Mouse (Mus musculus): ENCODE measurements around the gene Pik3ip1. TPM values are rescaled to one million over a fixed set of nuclear protein-coding genes. Genes with fewer than 3 reads are reported as not detected.

Gene Pik3ip1
- polyA plus RNA-seq, 1 experiment from 2014 or later = 8.8 TPM

DNA sequence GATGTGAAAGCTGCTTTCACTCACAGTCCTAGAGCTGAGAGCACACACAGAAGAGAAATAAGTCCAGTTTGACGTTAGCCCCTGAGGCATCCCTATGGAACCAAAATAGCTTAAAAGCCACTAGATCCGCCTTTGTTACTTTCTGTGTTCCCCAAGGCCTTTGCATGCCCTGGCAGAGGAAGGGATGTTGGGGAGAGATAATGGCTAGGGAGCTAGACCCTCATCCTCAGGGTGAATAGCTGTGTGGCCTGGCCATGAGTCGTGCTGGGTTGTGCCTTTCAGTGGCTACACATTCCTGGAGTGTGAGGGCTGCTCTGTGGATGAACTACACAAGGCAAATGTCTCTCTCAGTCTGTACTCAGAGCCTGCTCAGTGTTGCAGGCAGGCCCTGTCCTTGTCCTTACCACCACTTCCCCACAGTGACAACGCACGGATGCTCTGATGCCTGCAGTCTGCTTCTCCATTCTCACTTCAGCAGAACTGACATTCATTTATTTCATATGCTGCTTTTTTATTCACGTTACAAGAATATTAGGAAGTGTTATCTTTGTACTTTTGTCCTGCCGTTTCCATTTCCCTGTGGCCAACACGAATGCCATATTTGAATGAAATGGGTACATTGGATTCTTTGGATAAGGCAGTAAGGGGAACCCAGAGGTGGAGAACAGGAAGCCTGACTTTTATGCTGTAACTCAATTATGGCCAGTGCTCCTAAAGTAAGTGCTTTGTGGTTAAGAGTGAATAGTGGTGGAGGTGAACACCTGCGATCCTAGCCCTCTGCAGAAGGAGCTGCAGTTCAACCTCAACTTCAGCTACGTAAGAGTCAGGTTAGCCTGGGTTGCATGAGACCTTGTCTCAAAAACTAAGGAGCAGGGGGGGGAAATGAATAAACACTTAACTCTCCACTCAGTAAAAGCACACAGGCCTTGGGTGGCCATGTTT lies 32.1 kb upstream of the Pik3ip1 start:
- Histone ChIP-seq H3K36me3 (ENCODE audit: control insufficient read depth, insufficient read depth, low read length) (peaks cover 49% of the 10 kb centered on the region), H3K27ac (ENCODE audit: low read length) (no peak overlapping the region), H3K27me3 (replicated peaks; ENCODE audit: control insufficient read depth, insufficient read depth, low read length) (no peaks in the 10 kb centered on the region), H3K9ac (ENCODE audit: low read depth, low read length) (no peak overlapping the region), H3K4me1 (ENCODE audit: control insufficient read depth, insufficient read depth, low read length) (peaks cover 40% of the 10 kb centered on the region), H3K9me3 (ENCODE audit: control insufficient read depth, low read length) (no peaks in the 10 kb centered on the region), H3K4me3 (ENCODE audit: low read length) (no peak overlapping the region), H3K4me2 (ENCODE audit: low read depth, low read length) (no peak overlapping the region)
- ATAC-seq = no peak
- WGBS = 89% methylated on average over 10 of the region's 10 CpGs

DNA sequence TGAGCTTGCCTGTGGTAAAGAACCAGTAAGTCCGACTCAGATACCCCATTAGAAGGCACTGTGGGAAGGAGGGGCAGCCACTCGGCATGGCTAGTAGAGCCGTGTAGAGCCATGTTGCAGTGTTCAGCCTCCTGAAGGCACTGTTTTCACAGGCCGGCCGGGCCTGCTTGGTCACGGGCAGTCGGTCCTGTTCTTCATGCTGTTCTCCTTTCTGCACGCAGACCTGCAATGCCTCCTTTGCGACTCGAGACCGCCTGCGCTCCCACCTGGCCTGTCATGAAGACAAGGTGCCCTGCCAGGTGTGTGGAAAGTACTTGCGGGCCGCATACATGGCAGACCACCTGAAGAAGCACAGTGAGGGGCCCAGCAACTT lies 31.4 kb upstream of the Pik3ip1 start:
- Histone ChIP-seq H3K36me3 (ENCODE audit: control insufficient read depth, insufficient read depth, low read length) (peaks cover 49% of the 10 kb centered on the region), H3K27me3 (replicated peaks; ENCODE audit: control insufficient read depth, insufficient read depth, low read length) (no peaks in the 10 kb centered on the region), H3K9ac (ENCODE audit: low read depth, low read length) (no peak overlapping the region), H3K27ac (ENCODE audit: low read length) (no peak overlapping the region), H3K4me3 (ENCODE audit: low read length) (no peak overlapping the region), H3K4me1 (ENCODE audit: control insufficient read depth, insufficient read depth, low read length) (peaks cover 34% of the 10 kb centered on the region), H3K4me2 (ENCODE audit: low read depth, low read length) (no peak overlapping the region), H3K9me3 (ENCODE audit: control insufficient read depth, low read length) (no peaks in the 10 kb centered on the region)
- ATAC-seq = no peak
- 95% methylated on average over 14 of the region's 14 CpGs for WGBS

DNA sequence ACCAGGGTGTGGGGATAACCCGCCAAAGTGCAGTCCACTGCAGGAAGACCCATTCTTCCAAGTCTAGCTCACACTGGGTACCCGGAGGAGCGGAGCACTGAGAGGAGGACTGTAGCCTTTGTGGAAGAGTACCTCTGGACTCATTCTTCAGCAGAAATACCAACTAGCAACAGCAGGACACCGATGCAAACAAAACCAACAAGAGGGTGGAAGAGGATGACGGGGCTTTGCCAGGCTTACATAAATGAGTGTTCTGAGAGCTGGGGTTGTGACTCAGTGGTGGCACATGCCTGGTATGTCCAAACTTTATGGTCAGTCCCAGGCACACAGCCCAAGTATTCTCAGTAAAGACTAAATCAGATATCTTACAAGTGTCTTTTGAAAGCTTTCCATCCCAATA lies 29.1 kb upstream of the Pik3ip1 start:
- WGBS = 92% methylated on average over 5 of the region's 5 CpGs
- Histone ChIP-seq H3K4me1 (ENCODE audit: control insufficient read depth, insufficient read depth, low read length) (peaks cover 16% of the 10 kb centered on the region), H3K27ac (ENCODE audit: low read length) (no peak overlapping the region), H3K27me3 (replicated peaks; ENCODE audit: control insufficient read depth, insufficient read depth, low read length) (no peaks in the 10 kb centered on the region), H3K36me3 (ENCODE audit: control insufficient read depth, insufficient read depth, low read length) (peaks cover 44% of the 10 kb centered on the region), H3K4me2 (ENCODE audit: low read depth, low read length) (no peak overlapping the region), H3K4me3 (ENCODE audit: low read length) (no peak overlapping the region), H3K9me3 (ENCODE audit: control insufficient read depth, low read length) (no peaks in the 10 kb centered on the region), H3K9ac (ENCODE audit: low read depth, low read length) (no peak overlapping the region)
- no peak for ATAC-seq

DNA sequence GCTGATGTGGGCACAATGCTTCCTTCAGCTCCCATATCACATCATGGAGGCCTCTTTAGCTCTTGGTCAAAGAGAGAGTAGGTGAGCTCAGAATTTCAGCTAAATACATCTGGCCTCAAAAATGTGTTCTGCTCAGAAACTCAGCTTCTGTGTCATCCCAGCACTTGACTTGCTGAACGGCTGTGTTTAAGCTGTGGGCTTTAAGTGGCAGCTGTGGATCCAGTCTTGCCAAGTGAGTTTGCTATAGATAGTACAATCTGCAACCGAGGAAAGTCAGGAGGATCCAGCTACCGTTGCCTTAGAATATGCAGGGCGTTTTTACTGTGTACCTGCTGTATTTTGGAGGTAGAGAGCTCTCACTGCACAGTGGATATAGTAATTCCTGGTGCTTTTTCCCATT lies 27.8 kb upstream of the Pik3ip1 start:
- H3K27ac ChIP-seq (ENCODE audit: low read length) = no peak overlapping the region
- no peak for ATAC-seq
- WGBS = 85% methylated on average over 4 of the region's 4 CpGs

DNA sequence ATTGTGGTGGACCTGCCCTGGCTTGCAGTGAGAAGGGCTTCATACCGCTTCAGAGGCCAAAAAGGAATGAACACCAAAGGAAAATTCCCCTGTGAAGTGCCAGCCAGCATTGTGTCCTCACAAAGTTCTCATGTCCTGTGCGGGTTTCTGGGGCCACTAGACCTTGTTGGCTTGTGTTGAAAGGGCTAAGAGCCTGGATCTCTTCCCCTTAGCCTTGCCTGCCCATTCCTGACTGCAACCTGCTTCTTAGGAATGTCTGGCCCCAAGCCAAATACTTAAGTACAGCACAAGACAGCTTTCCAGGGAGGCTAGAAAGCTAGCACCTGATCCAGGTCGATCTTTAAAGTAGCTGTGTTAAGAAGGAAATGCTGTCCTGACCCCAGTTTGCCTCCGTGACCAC lies 27.4 kb upstream of the Pik3ip1 start:
- peak; percentile 49 for ATAC-seq
- no peaks in the 10 kb centered on the region for H3K9me3 ChIP-seq (ENCODE audit: control insufficient read depth, low read length)
- H3K4me3 ChIP-seq (ENCODE audit: low read length) = no peak overlapping the region
- no peak overlapping the region for H3K4me2 ChIP-seq (ENCODE audit: low read depth, low read length)
- no peaks in the 10 kb centered on the region for H3K27me3 ChIP-seq (replicated peaks; ENCODE audit: control insufficient read depth, insufficient read depth, low read length)
- H3K36me3 ChIP-seq (ENCODE audit: control insufficient read depth, insufficient read depth, low read length) = peaks cover 44% of the 10 kb centered on the region
- 71% methylated on average over 4 of the region's 4 CpGs for whole genome bisulfite sequencing
- H3K4me1 ChIP-seq (ENCODE audit: control insufficient read depth, insufficient read depth, low read length) = peaks cover 6% of the 10 kb centered on the region
- H3K9ac ChIP-seq (ENCODE audit: low read depth, low read length) = no peak overlapping the region
- no peak overlapping the region for H3K27ac ChIP-seq (ENCODE audit: low read length)

More for the DNA sequence above, 27.8 kb upstream of the Pik3ip1 start:
- Histone ChIP-seq H3K4me1 (ENCODE audit: control insufficient read depth, insufficient read depth, low read length) (peaks cover 9% of the 10 kb centered on the region), H3K36me3 (ENCODE audit: control insufficient read depth, insufficient read depth, low read length) (peaks cover 48% of the 10 kb centered on the region), H3K4me2 (ENCODE audit: low read depth, low read length) (no peak overlapping the region), H3K9me3 (ENCODE audit: control insufficient read depth, low read length) (no peaks in the 10 kb centered on the region), H3K27me3 (replicated peaks; ENCODE audit: control insufficient read depth, insufficient read depth, low read length) (no peaks in the 10 kb centered on the region), H3K9ac (ENCODE audit: low read depth, low read length) (no peak overlapping the region), H3K4me3 (ENCODE audit: low read length) (no peak overlapping the region)

DNA sequence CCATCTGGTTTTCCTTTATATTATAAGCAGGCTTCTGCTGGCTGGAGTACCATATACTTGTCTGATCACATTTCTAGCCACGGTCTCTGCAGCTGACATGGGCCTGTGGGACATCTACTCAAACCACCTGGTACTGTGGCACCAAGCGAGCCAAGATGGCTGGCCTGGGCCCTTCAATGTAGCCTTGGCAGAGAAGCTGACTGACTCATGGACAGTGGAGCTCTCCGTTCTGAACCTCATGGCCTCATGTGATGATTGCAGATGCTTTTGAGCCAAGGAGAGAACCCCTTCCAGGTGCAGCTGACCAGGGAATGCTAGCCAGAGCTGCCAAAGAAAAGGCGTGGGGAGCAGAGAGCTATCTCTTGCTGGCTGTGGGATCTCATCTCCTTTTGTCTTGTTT lies 24.4 kb upstream of the Pik3ip1 start:
- Histone ChIP-seq H3K27me3 (replicated peaks; ENCODE audit: control insufficient read depth, insufficient read depth, low read length) (no peaks in the 10 kb centered on the region), H3K36me3 (ENCODE audit: control insufficient read depth, insufficient read depth, low read length) (peaks cover 32% of the 10 kb centered on the region), H3K9me3 (ENCODE audit: control insufficient read depth, low read length) (no peaks in the 10 kb centered on the region), H3K4me2 (ENCODE audit: low read depth, low read length) (no peak overlapping the region), H3K9ac (ENCODE audit: low read depth, low read length) (no peak overlapping the region), H3K4me3 (ENCODE audit: low read length) (no peak overlapping the region), H3K4me1 (ENCODE audit: control insufficient read depth, insufficient read depth, low read length) (peaks cover 6% of the 10 kb centered on the region), H3K27ac (ENCODE audit: low read length) (no peak overlapping the region)
- no peak for ATAC-seq
- 97% methylated on average over 4 of the region's 4 CpGs for WGBS

DNA sequence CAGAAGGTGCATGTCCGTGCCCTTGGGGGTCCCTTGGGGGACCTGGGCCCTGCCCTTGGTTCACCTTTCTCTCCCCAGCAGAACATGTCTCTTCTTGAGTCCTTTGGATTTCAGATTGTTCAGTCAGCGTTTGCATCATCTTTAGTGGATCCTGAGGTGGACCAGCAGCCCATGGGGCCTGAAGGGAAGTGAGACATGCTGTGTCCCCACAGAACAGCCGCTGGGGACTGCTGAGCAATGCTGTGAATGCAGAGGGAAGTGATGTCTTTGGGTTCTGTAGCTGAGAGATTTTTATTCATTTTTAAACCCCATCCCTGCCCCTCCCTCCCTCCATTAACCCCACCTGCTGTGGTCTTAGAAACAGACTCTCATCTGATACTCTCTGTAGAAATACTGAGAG lies 22.3 kb upstream of the Pik3ip1 start:
- Histone ChIP-seq H3K4me2 (ENCODE audit: low read depth, low read length) (no peak overlapping the region), H3K27ac (ENCODE audit: low read length) (no peak overlapping the region), H3K27me3 (replicated peaks; ENCODE audit: control insufficient read depth, insufficient read depth, low read length) (no peaks in the 10 kb centered on the region), H3K4me3 (ENCODE audit: low read length) (no peak overlapping the region), H3K9ac (ENCODE audit: low read depth, low read length) (no peak overlapping the region), H3K36me3 (ENCODE audit: control insufficient read depth, insufficient read depth, low read length) (peaks cover 26% of the 10 kb centered on the region), H3K9me3 (ENCODE audit: control insufficient read depth, low read length) (no peaks in the 10 kb centered on the region), H3K4me1 (ENCODE audit: control insufficient read depth, insufficient read depth, low read length) (peaks cover 2% of the 10 kb centered on the region)
- 87% methylated on average over 3 of the region's 3 CpGs for WGBS
- no peak for ATAC-seq

DNA sequence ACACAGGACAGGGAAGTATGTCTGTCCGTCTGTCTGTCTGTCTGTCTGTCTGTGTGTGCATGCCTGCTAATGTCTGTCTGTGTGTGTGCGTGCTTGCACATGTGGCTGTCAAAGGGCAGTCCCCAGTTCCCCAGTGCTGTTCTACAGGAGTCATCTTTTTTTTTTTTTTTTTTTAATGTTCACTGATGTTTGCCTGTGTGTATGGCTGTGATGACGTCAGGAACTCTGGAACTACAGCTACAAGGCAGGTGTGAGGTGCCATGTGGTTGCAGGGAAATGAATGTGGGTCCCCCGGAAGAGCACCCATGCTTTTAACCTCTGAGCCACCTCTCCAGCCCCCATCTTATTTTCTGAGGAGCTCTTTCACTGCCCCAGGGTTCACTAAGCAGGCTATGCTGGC lies 20.3 kb upstream of the Pik3ip1 start:
- Histone ChIP-seq H3K36me3 (ENCODE audit: control insufficient read depth, insufficient read depth, low read length) (peaks cover 26% of the 10 kb centered on the region), H3K9ac (ENCODE audit: low read depth, low read length) (no peak overlapping the region), H3K4me2 (ENCODE audit: low read depth, low read length) (no peak overlapping the region), H3K4me1 (ENCODE audit: control insufficient read depth, insufficient read depth, low read length) (no peaks in the 10 kb centered on the region), H3K9me3 (ENCODE audit: control insufficient read depth, low read length) (no peaks in the 10 kb centered on the region), H3K27ac (ENCODE audit: low read length) (no peak overlapping the region), H3K4me3 (ENCODE audit: low read length) (no peak overlapping the region), H3K27me3 (replicated peaks; ENCODE audit: control insufficient read depth, insufficient read depth, low read length) (no peaks in the 10 kb centered on the region)
- ATAC-seq = no peak
- 84% methylated on average over 4 of the region's 4 CpGs for WGBS

DNA sequence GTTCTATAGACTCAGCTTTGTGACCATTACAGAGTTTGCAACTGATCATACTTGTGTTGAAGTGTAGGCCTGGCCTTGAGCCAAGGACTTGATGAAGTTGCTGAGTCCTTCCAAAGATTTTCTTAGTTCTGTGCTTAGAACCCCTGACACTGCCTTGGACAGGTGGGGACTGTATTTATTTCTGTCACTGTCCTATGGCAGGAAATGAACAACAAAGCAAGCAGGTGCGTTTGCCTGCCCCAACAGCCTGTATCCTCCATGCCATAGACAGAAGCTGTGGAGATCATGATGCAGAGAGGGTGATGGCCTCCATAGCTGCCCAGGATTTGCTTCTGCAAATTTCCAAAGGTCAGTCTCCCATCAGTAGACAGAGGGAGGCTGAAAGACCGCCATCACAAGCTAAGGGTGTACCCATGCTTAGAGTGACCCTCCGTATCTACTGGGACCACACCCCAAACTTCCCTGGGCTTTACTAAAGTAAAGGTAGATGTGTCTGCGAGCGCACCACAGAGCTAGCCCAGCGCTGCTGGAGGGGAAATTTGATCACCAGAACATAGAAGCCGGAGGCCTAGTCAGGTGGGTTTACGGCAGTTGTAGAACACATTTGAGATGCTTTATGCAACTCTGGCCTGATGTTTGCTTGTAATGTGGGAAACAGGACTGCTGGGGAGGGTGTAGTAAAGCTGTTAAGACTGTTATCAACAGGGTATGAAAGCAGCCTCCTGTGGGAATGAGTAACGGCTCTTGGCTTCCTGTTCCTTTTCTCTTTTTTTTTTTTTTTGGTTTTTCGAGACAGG lies 19.2 kb upstream of the Pik3ip1 start:
- Histone ChIP-seq H3K36me3 (ENCODE audit: control insufficient read depth, insufficient read depth, low read length) (peaks cover 19% of the 10 kb centered on the region), H3K4me2 (ENCODE audit: low read depth, low read length) (no peak overlapping the region)

More for the DNA sequence above, 19.2 kb upstream of the Pik3ip1 start:
- no peak overlapping the region for H3K9ac ChIP-seq (ENCODE audit: low read depth, low read length)
- no peaks in the 10 kb centered on the region for H3K27me3 ChIP-seq (replicated peaks; ENCODE audit: control insufficient read depth, insufficient read depth, low read length)
- 88% methylated on average over 9 of the region's 10 CpGs for WGBS
- no peak overlapping the region for H3K4me3 ChIP-seq (ENCODE audit: low read length)
- no peak for ATAC-seq
- no peak overlapping the region for H3K27ac ChIP-seq (ENCODE audit: low read length)
- no peaks in the 10 kb centered on the region for H3K9me3 ChIP-seq (ENCODE audit: control insufficient read depth, low read length)
- no peaks in the 10 kb centered on the region for H3K4me1 ChIP-seq (ENCODE audit: control insufficient read depth, insufficient read depth, low read length)

All from intestine, embryonic 16.5 days (tissue).